Mouse (Mus musculus) T-helper 2 cell (primary cell): ENCODE data around the gene Aurkaip1.

Experiments
- in situ Hi-C: fragments of 300-600 bp; cut with MboI, MseI; formaldehyde crosslinking; loops from one replicate; pipeline ENCODE4 v1.15.1; 2025; ENCODE audit warnings: high pct_unique_total_duplicates

Aurkaip1 gene

DNA sequence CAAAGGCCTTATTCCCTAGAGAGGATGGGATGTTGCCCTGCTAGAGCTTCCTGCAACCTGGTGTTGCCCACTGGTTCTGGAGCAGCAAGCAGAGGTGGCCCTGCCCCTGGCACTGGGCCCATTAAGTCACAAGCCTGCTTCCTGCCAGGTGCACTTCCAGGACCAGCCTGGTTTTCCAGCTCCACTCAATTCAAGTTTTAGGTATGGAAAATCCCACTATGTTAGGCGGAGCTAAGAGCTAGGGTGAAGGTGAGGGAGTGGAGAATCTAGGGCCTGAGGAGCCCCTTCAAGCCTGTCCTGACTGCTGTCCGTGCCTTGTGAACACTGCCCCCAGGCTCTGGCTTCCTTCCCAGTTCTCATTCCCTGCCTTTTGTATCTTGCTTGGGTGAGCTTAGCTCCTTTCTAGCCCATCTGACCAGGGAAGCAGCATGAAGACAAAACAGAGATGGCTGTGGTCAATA lies 20.9 kb downstream of the Aurkaip1 start:
- in situ Hi-C loops, result no loop called here

DNA sequence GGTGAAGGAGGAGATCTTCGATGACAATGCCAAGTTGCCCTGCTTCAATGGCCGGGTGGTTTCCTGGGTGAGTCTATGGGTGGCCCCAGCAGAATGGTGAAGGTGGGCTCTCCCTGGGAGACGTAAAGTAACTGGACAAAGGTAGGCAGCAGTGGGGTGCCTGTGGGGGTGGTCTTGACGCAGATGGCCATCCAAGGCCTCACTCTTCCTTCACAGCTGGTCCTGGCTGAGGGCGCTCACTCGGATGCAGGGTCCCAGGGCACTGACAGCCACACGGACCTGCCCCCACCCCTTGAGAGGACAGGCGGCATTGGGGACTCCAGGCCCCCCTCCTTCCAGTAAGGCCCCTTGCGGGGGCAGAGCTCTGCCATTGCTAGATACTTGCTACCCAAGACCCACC lies 22.3 kb downstream of the Aurkaip1 start:
- in situ Hi-C loops, result no loop called here

DNA sequence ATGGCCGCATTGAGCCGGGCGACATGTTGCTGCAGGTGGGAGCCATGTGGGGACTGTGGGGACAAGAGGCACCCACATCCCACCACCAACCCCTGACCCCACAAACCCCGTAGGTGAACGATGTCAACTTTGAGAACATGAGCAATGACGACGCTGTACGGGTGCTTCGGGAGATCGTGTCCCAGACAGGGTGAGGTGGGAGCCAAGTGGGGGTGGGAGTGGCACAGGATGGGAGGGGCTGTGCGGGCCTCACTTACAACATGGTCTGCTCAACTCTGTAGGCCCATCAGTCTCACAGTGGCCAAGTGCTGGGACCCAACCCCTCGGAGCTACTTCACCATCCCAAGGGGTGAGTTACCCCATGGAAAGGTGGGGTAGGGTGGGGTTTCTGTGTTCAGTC lies 23.9 kb downstream of the Aurkaip1 start:
- in situ Hi-C loops, result loop anchor here (5.0 kb wide), 1 partner anchor 42 kb away; no protein-coding TSS in a partner anchor

DNA sequence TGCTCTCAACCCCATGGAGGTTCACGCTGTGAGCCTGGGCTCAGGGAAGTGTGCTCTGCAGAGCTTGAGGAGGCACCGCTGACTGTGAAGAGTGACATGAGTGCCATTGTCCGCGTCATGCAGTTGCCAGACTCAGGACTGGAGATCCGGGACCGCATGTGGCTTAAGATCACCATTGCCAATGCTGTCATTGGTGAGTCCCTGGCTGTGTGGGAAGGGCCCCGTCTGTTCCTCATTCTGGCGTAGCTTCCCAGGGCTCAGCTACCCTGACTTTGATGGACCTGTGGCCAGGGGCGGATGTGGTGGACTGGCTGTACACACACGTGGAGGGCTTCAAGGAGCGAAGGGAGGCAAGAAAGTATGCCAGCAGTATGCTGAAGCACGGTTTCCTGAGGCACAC lies 25.0 kb downstream of the Aurkaip1 start:
- in situ Hi-C loops, result loop anchor here (5.0 kb wide), 1 partner anchor 41 kb away; no protein-coding TSS in a partner anchor

DNA sequence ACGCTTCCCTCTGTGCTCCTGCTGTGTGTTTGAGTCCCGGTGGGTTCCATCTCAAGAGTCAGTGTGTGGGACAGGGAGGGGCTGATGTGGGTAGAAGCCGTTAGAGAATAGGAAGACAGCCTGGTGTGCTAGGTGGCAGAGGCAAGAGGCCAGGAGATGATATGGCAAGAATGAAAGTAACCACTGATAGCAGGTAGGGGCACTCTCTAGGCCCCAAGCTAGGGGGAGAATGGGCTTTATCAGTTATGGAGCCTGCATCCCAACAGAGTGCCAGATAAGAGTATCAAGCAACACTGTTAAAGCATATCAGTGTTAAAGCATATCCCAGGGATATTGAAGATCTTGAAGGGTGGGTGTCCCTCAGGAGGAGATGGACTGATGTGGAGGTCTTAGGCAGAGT lies 25.8 kb downstream of the Aurkaip1 start:
- in situ Hi-C loops, result loop anchor here (5.0 kb wide), 1 partner anchor 40 kb away; no protein-coding TSS in a partner anchor

DNA sequence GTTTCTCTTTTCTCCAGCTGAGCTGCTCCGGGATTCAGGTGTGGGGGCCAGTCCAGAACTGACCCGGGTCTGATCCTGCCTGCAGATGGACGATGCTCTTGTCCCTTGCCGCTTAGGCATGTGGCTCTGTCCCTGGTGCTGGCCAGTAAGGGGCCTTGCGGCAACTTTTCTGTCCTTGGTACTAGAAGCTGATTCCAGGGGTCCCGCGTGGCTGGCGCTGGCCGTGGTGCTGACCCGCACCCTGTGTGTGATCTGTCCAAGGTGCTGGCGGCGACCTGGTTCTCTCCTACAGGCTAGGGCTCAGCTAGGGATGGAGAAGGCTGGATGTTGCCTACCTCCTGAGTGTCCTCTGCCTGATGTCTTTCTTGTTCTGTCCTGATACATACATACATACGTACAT lies 28.2 kb downstream of the Aurkaip1 start:
- in situ Hi-C loops, result loop anchor here (5.0 kb wide), 1 partner anchor 38 kb away; no protein-coding TSS in a partner anchor

DNA sequence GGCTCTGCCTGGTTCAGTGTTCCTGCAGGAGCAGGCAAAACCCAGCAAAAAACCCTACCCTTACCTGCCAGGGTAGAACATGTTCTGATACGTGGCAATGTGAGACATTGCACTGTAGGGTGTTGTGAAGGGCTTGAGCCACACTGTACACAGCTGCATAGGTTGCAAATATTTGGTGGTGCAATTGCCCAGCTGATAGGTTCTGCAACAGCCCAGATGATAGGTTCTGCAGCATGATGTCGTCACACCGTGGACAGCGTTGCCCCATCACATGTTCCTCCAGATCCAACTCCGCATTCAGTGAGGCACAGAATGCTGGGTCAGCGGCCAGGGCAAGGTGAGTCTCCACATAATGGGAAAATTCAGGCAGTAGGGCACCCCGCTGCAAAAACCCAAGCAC lies 30.7 kb downstream of the Aurkaip1 start:
- in situ Hi-C loops, result no loop called here

DNA sequence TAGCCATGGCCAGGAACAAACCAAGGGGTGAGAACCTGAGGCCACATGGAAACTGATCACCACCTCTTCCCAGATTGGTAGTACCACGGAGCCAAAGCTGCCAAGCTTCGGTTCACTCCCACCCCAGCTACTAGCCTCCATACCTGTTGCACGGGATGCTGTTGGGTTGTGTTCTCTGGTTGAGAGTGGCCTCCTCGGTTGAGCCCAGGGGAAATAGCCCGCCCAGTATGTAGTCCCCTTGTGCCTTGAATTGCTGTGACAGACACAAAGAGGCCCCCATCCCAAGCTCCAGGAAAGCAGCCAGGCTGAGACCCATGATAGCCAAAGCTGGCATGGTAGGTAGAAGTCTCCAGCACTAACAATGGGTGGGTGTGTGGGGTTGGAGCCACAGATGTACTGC lies 31.9 kb downstream of the Aurkaip1 start, which contains the start of gene Tas1r3:
Gene Tas1r3 (minus strand): TSS at position 362 of the 400 bp plus-strand sequence.
- in situ Hi-C loops, result no loop called here

DNA sequence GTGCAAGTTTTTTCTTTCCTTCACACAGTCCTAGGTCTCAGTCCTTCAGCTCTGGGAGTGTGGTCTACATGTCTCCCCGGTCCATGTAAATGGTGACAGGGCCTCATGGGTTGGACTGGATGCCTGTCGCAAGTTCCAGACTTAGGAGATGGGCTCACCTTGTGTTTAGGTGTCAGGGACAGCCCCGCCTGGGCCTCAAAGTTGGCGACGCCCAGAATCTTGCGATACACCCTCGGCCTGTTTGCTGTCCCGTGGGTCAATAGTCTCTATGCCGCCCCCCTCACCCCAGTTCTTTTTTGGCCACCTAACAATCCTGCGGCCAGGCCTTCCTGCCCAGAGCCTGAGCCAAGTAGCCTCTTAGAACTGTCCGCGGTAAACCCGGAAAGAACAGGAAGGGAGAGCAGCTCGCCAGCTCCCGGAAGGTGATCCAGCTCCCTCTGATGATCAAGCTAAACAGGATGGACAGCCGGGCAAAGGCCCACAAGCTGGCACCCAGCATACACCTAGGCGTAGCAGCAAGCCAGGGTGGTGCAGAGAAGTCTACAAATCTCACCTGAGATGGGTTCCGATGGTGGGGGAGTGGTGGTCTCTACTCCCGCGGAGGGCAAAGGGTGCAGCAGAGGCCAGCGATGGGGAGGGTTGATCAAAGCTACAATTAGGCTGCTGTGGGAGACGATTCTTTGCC lies 37.7 kb downstream of the Aurkaip1 start:
- in situ Hi-C loops, result no loop called here

DNA sequence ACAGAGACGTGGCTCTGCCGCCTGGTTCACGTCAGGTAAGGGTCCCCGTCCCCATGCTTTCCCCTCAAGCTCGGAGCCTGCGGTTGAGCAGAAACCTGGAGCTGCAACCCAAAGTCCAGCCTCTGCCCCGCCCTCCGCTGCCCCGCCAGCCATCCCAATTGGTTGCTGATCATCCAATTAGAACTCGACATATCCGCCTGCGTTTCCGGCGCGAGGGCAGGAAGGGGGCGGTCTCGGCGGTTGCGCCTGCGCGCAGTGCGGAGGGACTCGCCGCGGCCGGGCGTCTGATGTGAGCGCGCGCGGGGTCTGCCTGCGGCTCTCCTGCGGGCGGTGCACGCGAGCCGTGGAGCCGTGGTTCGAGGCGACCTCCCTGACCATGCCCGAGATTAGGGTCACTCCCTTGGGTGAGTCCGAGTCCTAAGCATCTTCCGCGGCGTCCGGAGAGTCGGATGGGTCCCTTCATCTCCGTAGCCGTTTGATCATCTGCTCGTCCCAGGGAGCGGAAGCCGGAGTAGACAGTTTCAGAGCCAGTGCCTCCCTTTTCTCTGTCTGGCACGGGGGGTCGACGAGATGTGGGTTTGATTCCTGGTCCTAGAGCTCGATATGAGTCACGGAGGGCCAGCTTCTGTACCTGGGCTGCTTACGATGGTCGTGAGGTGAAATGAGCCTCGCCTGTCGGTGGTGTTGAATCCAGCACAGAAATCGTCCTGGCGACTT lies 38.4 kb downstream of the Aurkaip1 start, which contains the start of the genes Cptp and Ints11:
Gene Cptp (minus strand): TSS at position 124 of the 717 bp plus-strand sequence.
Gene Ints11 (plus strand): TSS at position 230 of the 717 bp plus-strand sequence.
- in situ Hi-C loops, result no loop called here

DNA sequence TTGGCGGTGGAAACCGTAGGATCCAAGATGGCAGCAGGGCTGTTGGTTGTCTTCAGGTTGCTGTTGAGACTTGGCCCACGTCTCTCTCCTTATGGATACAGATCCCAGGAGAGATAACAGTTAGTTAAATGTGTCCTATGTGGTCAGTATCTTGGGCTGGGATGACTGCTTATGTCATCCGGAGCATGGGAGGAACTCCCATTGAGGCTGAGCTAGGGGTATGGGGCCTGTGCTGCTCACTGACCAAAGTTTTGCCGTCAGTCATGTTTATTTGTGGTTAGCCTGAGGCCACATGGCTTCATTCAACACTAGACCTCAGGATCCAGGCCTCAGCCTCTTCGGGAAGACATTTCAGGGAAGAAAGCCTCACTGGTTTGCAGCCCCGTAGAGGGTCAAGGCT lies 40.3 kb downstream of the Aurkaip1 start:
- in situ Hi-C loops, result no loop called here
